Mouse (Mus musculus) midbrain, postnatal 0 days (tissue): Measurements from ENCODE around the gene Tenm2. TPM values are rescaled to one million over a fixed set of nuclear protein-coding genes. Genes with fewer than 3 reads are reported as not detected.

Experiments
- ATAC-seq: fragments of 200-750 bp; cut with Nextera tagmentation; 2 replicates; pipeline ENCODE4 v1.8.0; 2017; ENCODE audit warnings: moderate number of reproducible peaks, mild to moderate bottlenecking, moderate TSS enrichment, moderate library complexity; ENCODE audit not compliant: low FRiP score
- DNase-seq: peaks from one replicate; pipeline ENCODE4 v3.0.0-alpha.2; 2015; ENCODE audit warnings: low spot score
- H3K27ac ChIP-seq: fragments of 300-500 bp; sonication (generic); 2 replicates; pipeline ENCODE4 v1.5.1; 2014; ENCODE audit warnings: low read depth, mild to moderate bottlenecking, low read length, mixed read lengths
- H3K27me3 ChIP-seq: fragments of 300-500 bp; sonication (generic); 2 replicates; pipeline ENCODE4 v1.6.1; 2014; ENCODE audit warnings: low read length, control low read depth, mixed read lengths; ENCODE audit not compliant: insufficient read depth
- H3K36me3 ChIP-seq: fragments of 300-500 bp; sonication (generic); 2 replicates; pipeline ENCODE4 v1.6.1; 2014; ENCODE audit warnings: low read length, control low read depth, mixed read lengths; ENCODE audit not compliant: insufficient read depth
- H3K4me1 ChIP-seq: fragments of 300-500 bp; sonication (generic); 2 replicates; pipeline ENCODE4 v1.6.1; 2014; ENCODE audit warnings: mild to moderate bottlenecking, control low read depth, antibody characterized with exemption, low read length, mixed read lengths; ENCODE audit not compliant: insufficient read depth
- H3K4me2 ChIP-seq: fragments of 300-500 bp; sonication (generic); 2 replicates; pipeline ENCODE4 v1.6.1; 2014; ENCODE audit warnings: low read depth, mild to moderate bottlenecking, low read length, mixed read lengths; ENCODE audit not compliant: poor library complexity, severe bottlenecking
- H3K4me3 ChIP-seq: fragments of 300-500 bp; sonication (generic); 2 replicates; pipeline ENCODE4 v1.5.1; 2014; ENCODE audit warnings: low read depth, mild to moderate bottlenecking, low read length, moderate library complexity
- H3K9ac ChIP-seq: fragments of 300-500 bp; sonication (generic); replicated peaks from 2 replicates; pipeline ENCODE4 v1.6.1; 2014; ENCODE audit warnings: mild to moderate bottlenecking, low read length, moderate library complexity, mixed read lengths; ENCODE audit not compliant: poor library complexity, severe bottlenecking
- H3K9me3 ChIP-seq: fragments of 300-500 bp; sonication (generic); 2 replicates; pipeline ENCODE4 v1.6.1; 2016; ENCODE audit warnings: low read length, control low read depth
- CTCF ChIP-seq: IDR thresholded peaks from 2 replicates; pipeline ENCODE4 v1.5.1; 2016; ENCODE audit warnings: antibody characterized with exemption, mild to moderate bottlenecking
- WGBS: fragments of 180-500 bp; shearing (Covaris S2); extraction: QIAGEN DNeasy Blood & Tissue Kit; methylation state at CpG from one replicate; pipeline ENCODE4 v1.1.7; 2014; 5-methylcytosine and 5-hydroxymethylcytosine counted together
- polyA plus RNA-seq: library from polyadenylated mRNA; unstranded; fragments of >200 nt; fragmentation: Nextera tagmentation; extraction: Ambion mirVana; gene quantifications from 2 replicates; pipeline ENCODE4 v1.2.1, GENCODE M21; 2015
- total RNA-seq: library from RNA; depleted of rRNA; stranded (reverse); fragments of >200 nt; gene quantifications from 2 replicates; pipeline ENCODE4 v1.2.3, GENCODE M21; 2014

The Tenm2 gene
- total and polyA plus RNA-seq, 2 experiments from 2014 or later, result 62.6 to 138 TPM

- Histone ChIP-seq H3K36me3 (no peaks in the 10 kb centered on the region), H3K27ac (peak overlapping the region; percentile 48; the same call in 1 of the 2 replicates), H3K9ac (no peak overlapping the region), H3K4me2 (peak overlapping the region; percentile 2; the same call in 1 of the 2 replicates), H3K4me1 (0 out of 2 replicates have a peak, but pooled peaks cover 9% of the 10 kb centered on the region), H3K27me3 (no peaks in the 10 kb centered on the region), H3K4me3 (no peak overlapping the region), H3K9me3 (no peaks in the 10 kb centered on the region)
- TF ChIP-seq CTCF, result no peak
- ATAC-seq, result no peak
- WGBS, result 39% methylated on average over 17 of the region's 17 CpGs
- peak; percentile 31 for DNase-seq
Observed at GRCm38 (mm10) chr11:36264776-36265466, 970.8 kb downstream of the Tenm2 start.

GRCm38 (mm10) chr11:36263840-36264239 is 971.9 kb downstream of the Tenm2 start:
- Histone ChIP-seq H3K9me3 (no peaks in the 10 kb centered on the region), H3K4me1 (0 out of 2 replicates have a peak, but pooled peaks cover 9% of the 10 kb centered on the region), H3K36me3 (no peaks in the 10 kb centered on the region), H3K27me3 (no peaks in the 10 kb centered on the region), H3K4me2 (no peak overlapping the region), H3K27ac (no peak overlapping the region), H3K4me3 (no peak overlapping the region), H3K9ac (no peak overlapping the region)
- 44% methylated on average over 10 of the region's 10 CpGs for WGBS
- DNase-seq, result no peak
- TF ChIP-seq CTCF, result no peak
- ATAC-seq, result no peak

GRCm38 (mm10) chr11:36257187-36257586 is 978.6 kb downstream of the Tenm2 start:
- Histone ChIP-seq H3K27ac (no peak overlapping the region), H3K4me1 (no peaks in the 10 kb centered on the region), H3K36me3 (no peaks in the 10 kb centered on the region), H3K4me3 (no peak overlapping the region), H3K9me3 (no peaks in the 10 kb centered on the region), H3K4me2 (no peak overlapping the region), H3K27me3 (no peaks in the 10 kb centered on the region), H3K9ac (no peak overlapping the region)
- WGBS, result 40% methylated on average over 5 of the region's 5 CpGs
- ATAC-seq (no peak), DNase-seq (no peak)
- TF ChIP-seq CTCF, result no peak

GRCm38 (mm10) chr11:36256747-36257146 is 979.0 kb downstream of the Tenm2 start:
- no peaks in the 10 kb centered on the region for H3K36me3 ChIP-seq
- no peaks in the 10 kb centered on the region for H3K27me3 ChIP-seq
- no peaks in the 10 kb centered on the region for H3K4me1 ChIP-seq
- DNase-seq (no peak), ATAC-seq (no peak)
- H3K4me2 ChIP-seq, result no peak overlapping the region
- no peaks in the 10 kb centered on the region for H3K9me3 ChIP-seq
- WGBS, result 48% methylated on average over 5 of the region's 5 CpGs
- H3K4me3 ChIP-seq, result no peak overlapping the region
- TF ChIP-seq CTCF, result no peak
- H3K27ac ChIP-seq, result no peak overlapping the region
- no peak overlapping the region for H3K9ac ChIP-seq

- whole genome bisulfite sequencing, result 93% methylated on average over 2 of the region's 2 CpGs
Observed at GRCm38 (mm10) chr11:36254019-36254418, 981.7 kb downstream of the Tenm2 start.

GRCm38 (mm10) chr11:36250111-36250510 is 985.7 kb downstream of the Tenm2 start:
- Histone ChIP-seq H3K36me3 (no peaks in the 10 kb centered on the region), H3K9me3 (no peaks in the 10 kb centered on the region), H3K4me2 (no peak overlapping the region), H3K9ac (no peak overlapping the region), H3K4me3 (no peak overlapping the region), H3K27ac (no peak overlapping the region), H3K4me1 (no peaks in the 10 kb centered on the region; the same call in 1 of the 2 replicates), H3K27me3 (no peaks in the 10 kb centered on the region)
- no peak for ATAC-seq
- no peak for DNase-seq
- TF ChIP-seq CTCF, result no peak
- WGBS, result 31% methylated on average over 7 of the region's 7 CpGs

More at GRCm38 (mm10) chr11:36254019-36254418, 981.7 kb downstream of the Tenm2 start:
- no peak for ATAC-seq
- Histone ChIP-seq H3K27me3 (no peaks in the 10 kb centered on the region), H3K4me3 (no peak overlapping the region), H3K4me2 (no peak overlapping the region), H3K9ac (no peak overlapping the region), H3K36me3 (no peaks in the 10 kb centered on the region), H3K9me3 (no peaks in the 10 kb centered on the region), H3K4me1 (no peaks in the 10 kb centered on the region; the same call in 1 of the 2 replicates), H3K27ac (no peak overlapping the region)
- TF ChIP-seq CTCF, result peak; percentile 31; the same call in 1 of the 2 replicates
- DNase-seq, result no peak
